Mouse (Mus musculus) liver, embryonic 11.5 days (tissue): ENCODE data around the gene Safb. TPM values are rescaled to one million over a fixed set of nuclear protein-coding genes. Genes with fewer than 3 reads are reported as not detected.

Experiments
- ATAC-seq: fragments of 200-750 bp; cut with Nextera tagmentation; replicated peaks from 2 replicates; pipeline ENCODE4 v1.8.0; 2017; ENCODE audit warnings: moderate number of reproducible peaks, mild to moderate bottlenecking, moderate TSS enrichment, moderate library complexity; ENCODE audit not compliant: low FRiP score
- DNase-seq: peaks from one replicate; pipeline ENCODE4 v3.0.0-alpha.2; 2017; ENCODE audit warnings: low spot score
- H3K27ac ChIP-seq: fragments of 300-500 bp; sonication (generic); 2 replicates; pipeline ENCODE4 v1.5.1; 2014; ENCODE audit warnings: mild to moderate bottlenecking, low read depth, low read length, control low read depth
- H3K27me3 ChIP-seq: fragments of 300-500 bp; sonication (generic); replicated peaks from 2 replicates; pipeline ENCODE4 v1.6.1; 2014; ENCODE audit warnings: low read length, mixed read lengths; ENCODE audit not compliant: control insufficient read depth, insufficient read depth
- H3K36me3 ChIP-seq: fragments of 300-500 bp; sonication (generic); 2 replicates; pipeline ENCODE4 v1.6.1; 2014; ENCODE audit warnings: mild to moderate bottlenecking, low read length, moderate library complexity, mixed read lengths; ENCODE audit not compliant: control insufficient read depth, insufficient read depth
- H3K4me1 ChIP-seq: fragments of 300-500 bp; sonication (generic); replicated peaks from 2 replicates; pipeline ENCODE4 v1.6.1; 2014; ENCODE audit warnings: low read length, mixed read lengths; ENCODE audit not compliant: control insufficient read depth, insufficient read depth
- H3K4me2 ChIP-seq: fragments of 300-500 bp; sonication (generic); 2 replicates; pipeline ENCODE4 v1.6.1; 2014; ENCODE audit warnings: mild to moderate bottlenecking, control low read depth, moderate library complexity
- H3K4me3 ChIP-seq: fragments of 300-500 bp; sonication (generic); 2 replicates; pipeline ENCODE4 v1.5.1; 2014; ENCODE audit warnings: low read depth, low read length, control low read depth
- H3K9ac ChIP-seq: fragments of 300-500 bp; sonication (generic); 2 replicates; pipeline ENCODE4 v1.6.1; 2014; ENCODE audit warnings: low read depth, low read length, control low read depth
- H3K9me3 ChIP-seq: fragments of 300-500 bp; sonication (generic); 2 replicates; pipeline ENCODE4 v1.6.1; 2016; ENCODE audit warnings: low read length, inconsistent platforms, mixed read lengths; ENCODE audit not compliant: control insufficient read depth
- WGBS: fragments of 180-500 bp; shearing (Covaris S2); extraction: QIAGEN DNeasy Blood & Tissue Kit; methylation state at CpG from one replicate; pipeline ENCODE4 v1.1.7; 2014; 5-methylcytosine and 5-hydroxymethylcytosine counted together
- polyA plus RNA-seq: library from polyadenylated mRNA; unstranded; fragments of >200 nt; fragmentation: Nextera tagmentation; extraction: Ambion mirVana; gene quantifications from 2 replicates; pipeline ENCODE4 v1.2.1, GENCODE M21; 2014

Gene Safb
- polyA plus RNA-seq, result 93.1 and 96.5 TPM in 2 replicates

DNA sequence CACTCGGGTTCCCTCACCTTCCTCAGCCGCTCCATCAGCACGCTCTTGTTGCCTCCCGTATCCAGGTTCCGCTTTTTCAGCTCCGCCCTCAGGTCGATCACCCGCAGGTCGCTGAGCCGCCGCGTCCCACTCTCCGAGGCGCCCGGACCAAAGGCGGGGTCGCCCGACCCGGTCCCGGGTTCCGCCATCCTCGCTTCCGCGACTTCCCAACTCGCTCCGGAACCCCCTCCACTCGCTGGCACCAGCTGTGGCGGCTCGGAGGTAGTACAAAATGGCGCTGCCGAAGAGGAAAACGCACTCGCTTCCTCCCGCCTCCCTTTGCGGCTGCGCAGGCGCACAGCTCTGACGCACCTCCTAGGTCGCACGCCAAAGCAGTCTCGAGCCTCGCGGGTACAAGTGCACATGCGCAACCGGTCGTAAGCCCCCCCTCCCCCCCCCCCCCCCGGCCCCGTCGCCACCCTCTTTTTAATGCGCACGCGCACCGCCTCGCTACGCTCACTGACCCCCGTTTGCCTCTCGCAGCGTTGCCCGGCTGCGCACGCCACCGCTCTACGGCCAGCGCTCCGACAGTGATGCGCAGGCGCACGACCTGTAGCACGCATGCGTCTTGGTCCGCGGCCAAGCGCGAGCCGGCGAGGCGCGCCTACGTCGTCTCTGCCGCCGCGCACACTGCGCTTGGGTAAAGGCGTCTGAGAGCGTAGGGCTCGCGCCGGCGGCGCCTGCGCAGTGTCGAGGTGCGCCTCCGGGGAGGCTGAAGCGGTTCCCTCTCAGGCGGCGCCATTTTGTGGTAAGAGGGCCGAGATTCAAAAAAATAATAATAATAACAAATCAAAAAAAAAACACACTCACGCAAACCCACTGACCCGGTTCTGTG lies at the start of gene Safb, which contains the start of gene Safb2:
TSS of gene Safb (plus strand) at position 569 of the 874 bp plus-strand sequence.
TSS of gene Safb2 (minus strand) at position 329 of the 874 bp plus-strand sequence.
- ATAC-seq (peak; percentile 94), DNase-seq (peak; percentile 97)
- under 1% methylated on average over 84 of the region's 101 CpGs for WGBS
- H3K9me3 ChIP-seq, result no peaks in the 10 kb centered on the region
- peaks cover 30% of the 10 kb centered on the region for H3K4me1 ChIP-seq
- H3K27me3 ChIP-seq, result no peaks in the 10 kb centered on the region
- H3K4me3 ChIP-seq, result peak within 1 kb of the TSS; percentile 86
- peak within 1 kb of the TSS; percentile 94 for H3K9ac ChIP-seq
- peak within 1 kb of the TSS; percentile 95 for H3K4me2 ChIP-seq
- H3K27ac ChIP-seq, result peak within 1 kb of the TSS; percentile 85
- peaks cover 53% of the 10 kb centered on the region for H3K36me3 ChIP-seq

DNA sequence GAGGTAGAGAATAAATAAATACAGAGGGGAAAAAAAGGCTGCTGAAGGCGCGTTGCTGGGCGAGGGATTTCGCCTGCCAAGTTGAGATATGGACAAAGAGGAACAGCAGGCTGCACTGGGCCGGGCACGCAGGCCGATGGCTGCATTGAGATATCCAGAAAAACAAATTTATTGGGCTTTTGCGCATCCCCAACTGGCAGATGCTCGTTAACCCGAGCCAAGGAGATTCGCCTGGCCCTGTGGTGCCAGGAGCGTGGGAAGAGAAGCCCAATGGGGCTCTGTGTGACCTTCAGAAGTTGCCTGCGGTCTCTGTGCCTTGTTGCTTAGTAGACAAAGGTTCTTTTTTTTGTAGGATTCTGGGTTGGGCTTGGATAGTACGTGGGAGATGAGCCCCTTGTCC lies 48.4 kb upstream of the Safb start:
- H3K4me1 ChIP-seq, result no peaks in the 10 kb centered on the region
- WGBS, result 66% methylated on average over 14 of the region's 14 CpGs
- ATAC-seq, result no peak
- DNase-seq, result peak; percentile 30
- H3K4me3 ChIP-seq, result no peak overlapping the region
- no peaks in the 10 kb centered on the region for H3K9me3 ChIP-seq
- no peak overlapping the region for H3K4me2 ChIP-seq
- H3K27ac ChIP-seq, result no peak overlapping the region
- H3K36me3 ChIP-seq, result no peaks in the 10 kb centered on the region
- no peaks in the 10 kb centered on the region; the same call in none of the 2 replicates for H3K27me3 ChIP-seq
- H3K9ac ChIP-seq, result no peak overlapping the region

DNA sequence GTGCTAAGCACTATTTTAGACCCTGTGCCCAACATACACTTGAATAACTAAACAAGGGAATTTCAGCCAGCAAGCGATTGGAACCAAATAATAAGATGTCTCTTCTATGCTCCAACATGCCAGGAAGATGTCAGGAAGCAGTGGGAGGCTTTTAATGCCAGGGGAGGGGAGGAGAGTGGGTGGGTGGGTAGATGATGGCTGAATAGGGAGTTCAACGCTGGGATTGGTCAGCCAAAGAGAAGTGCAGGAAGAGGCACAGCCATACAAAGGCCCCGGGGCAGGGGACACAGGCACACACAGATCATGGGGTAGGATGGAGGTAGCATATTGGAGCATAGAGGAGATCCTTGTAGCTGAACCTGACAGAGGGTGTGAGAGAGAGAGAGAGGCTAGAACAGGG lies 47.8 kb upstream of the Safb start:
- no peaks in the 10 kb centered on the region for H3K36me3 ChIP-seq
- H3K9me3 ChIP-seq, result no peaks in the 10 kb centered on the region
- DNase-seq (peak; percentile 24), ATAC-seq (no peak)
- no peaks in the 10 kb centered on the region for H3K4me1 ChIP-seq
- no peak overlapping the region for H3K4me2 ChIP-seq
- H3K4me3 ChIP-seq, result no peak overlapping the region
- 78% methylated on average over 3 of the region's 3 CpGs for WGBS
- H3K27me3 ChIP-seq, result no peaks in the 10 kb centered on the region; the same call in none of the 2 replicates
- no peak overlapping the region for H3K9ac ChIP-seq
- no peak overlapping the region for H3K27ac ChIP-seq

DNA sequence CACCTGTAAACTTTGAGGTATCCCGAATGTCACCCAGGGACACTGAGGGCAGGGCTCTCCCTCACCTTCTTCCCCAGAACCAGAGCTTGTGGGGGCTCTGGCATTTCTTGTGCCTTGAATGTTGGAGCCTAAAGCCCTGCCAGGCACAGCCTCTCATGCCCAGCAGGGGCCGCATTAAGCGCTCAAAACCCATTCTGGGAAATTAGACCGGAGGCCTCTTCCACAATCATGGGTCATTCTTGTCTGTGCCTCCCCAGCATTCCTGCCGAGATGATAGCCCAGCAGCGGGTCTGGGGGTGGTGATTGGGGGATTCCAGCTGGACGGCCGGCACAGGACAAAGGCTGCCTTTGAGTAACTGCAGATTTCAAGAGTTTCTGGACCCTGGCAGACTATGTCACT lies 46.7 kb upstream of the Safb start:
- Histone ChIP-seq H3K9me3 (no peaks in the 10 kb centered on the region), H3K36me3 (no peaks in the 10 kb centered on the region), H3K4me1 (no peaks in the 10 kb centered on the region), H3K4me2 (no peak overlapping the region), H3K4me3 (no peak overlapping the region), H3K27ac (no peak overlapping the region), H3K27me3 (no peaks in the 10 kb centered on the region; the same call in none of the 2 replicates), H3K9ac (no peak overlapping the region)
- peak; percentile 31 for DNase-seq
- WGBS, result 48% methylated on average over 8 of the region's 8 CpGs
- no peak for ATAC-seq

DNA sequence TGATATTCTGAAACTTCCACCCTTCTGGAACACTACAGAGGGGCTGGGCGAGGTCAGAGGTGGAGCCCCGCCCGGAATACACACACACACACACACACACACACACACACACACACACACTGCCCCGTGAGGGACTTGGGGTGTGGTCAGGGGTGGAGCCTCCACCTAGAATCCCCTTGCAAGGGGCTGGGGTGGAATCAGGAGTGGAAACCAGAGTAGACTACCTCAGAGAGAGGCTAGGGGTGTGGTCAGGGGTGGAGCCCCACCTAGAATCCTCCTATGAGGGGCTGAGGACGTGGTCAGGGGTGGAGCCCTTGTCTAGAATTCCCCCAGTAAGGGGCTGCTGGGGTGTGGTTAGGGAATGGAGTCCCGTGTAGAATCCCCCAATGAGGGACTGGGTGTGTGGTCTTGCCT lies 44.1 kb upstream of the Safb start:
- peak; percentile 33 for DNase-seq
- Histone ChIP-seq H3K4me3 (no peak overlapping the region), H3K27me3 (no peaks in the 10 kb centered on the region; the same call in 1 of the 2 replicates), H3K9me3 (no peaks in the 10 kb centered on the region), H3K4me2 (no peak overlapping the region), H3K4me1 (no peaks in the 10 kb centered on the region), H3K9ac (no peak overlapping the region), H3K27ac (no peak overlapping the region), H3K36me3 (no peaks in the 10 kb centered on the region)
- ATAC-seq, result peak; percentile 56
- WGBS, result 33% methylated on average over 6 of the region's 6 CpGs

DNA sequence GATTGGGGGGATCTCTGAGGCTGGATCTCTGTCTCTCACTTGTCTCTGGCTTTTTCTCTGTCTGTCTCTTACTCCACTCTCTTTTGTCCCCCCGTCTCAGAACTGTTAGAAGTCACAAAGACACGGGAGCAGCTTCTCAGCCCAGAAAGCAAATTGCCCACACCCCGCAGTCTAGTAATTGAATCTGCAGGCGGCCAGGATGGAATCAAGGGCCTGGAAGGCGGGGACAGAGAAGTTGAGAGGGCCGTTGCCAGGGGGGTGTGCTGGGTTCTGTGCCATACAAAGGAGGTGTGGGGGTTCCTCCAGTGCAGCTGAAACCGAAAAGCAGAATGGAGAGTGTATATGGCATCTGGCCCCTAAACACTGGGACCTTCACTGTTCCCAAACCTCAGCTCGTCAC lies 41.9 kb upstream of the Safb start:
- no peak overlapping the region for H3K4me3 ChIP-seq
- no peak overlapping the region for H3K4me2 ChIP-seq
- H3K9me3 ChIP-seq, result no peaks in the 10 kb centered on the region
- no peaks in the 10 kb centered on the region for H3K4me1 ChIP-seq
- DNase-seq, result peak; percentile 22
- H3K27me3 ChIP-seq, result no peaks in the 10 kb centered on the region; the same call in 1 of the 2 replicates
- 56% methylated on average over 8 of the region's 8 CpGs for WGBS
- H3K36me3 ChIP-seq, result no peaks in the 10 kb centered on the region
- ATAC-seq, result no peak
- H3K27ac ChIP-seq, result no peak overlapping the region
- H3K9ac ChIP-seq, result no peak overlapping the region

DNA sequence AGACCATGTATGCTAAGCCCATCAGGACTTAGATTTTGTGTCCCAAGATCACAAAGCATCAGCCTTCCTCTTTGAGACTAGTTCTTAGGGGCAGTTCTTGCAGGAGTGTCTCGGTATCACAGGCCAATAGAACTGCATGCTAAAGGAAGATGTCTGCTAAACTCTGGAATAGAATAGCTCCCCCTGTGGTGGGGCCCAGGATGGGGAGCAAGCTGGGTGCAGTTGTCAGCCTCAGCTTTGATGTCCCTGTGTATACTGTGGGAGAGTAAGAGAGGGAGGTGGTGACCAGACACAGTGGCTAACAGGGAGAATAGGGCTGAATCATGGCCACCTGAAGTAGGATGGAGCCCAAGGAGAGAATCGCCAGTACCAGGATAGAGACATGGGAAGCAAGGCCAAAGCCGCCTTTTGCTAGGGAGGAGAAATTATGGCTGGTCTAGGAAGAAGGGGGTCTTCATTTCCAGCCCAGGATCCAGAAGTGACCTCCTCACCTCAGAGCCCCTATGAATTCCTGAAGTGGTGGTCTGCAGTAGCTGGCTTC lies 40.9 kb upstream of the Safb start:
- H3K36me3 ChIP-seq, result no peaks in the 10 kb centered on the region
- H3K4me1 ChIP-seq, result no peaks in the 10 kb centered on the region
- 71% methylated on average over 3 of the region's 3 CpGs for WGBS
- H3K4me2 ChIP-seq, result no peak overlapping the region
- no peaks in the 10 kb centered on the region for H3K9me3 ChIP-seq
- no peak overlapping the region for H3K27ac ChIP-seq
- H3K27me3 ChIP-seq, result no peaks in the 10 kb centered on the region; the same call in 1 of the 2 replicates
- H3K9ac ChIP-seq, result no peak overlapping the region
- H3K4me3 ChIP-seq, result no peak overlapping the region
- ATAC-seq (no peak), DNase-seq (peak; percentile 12)

DNA sequence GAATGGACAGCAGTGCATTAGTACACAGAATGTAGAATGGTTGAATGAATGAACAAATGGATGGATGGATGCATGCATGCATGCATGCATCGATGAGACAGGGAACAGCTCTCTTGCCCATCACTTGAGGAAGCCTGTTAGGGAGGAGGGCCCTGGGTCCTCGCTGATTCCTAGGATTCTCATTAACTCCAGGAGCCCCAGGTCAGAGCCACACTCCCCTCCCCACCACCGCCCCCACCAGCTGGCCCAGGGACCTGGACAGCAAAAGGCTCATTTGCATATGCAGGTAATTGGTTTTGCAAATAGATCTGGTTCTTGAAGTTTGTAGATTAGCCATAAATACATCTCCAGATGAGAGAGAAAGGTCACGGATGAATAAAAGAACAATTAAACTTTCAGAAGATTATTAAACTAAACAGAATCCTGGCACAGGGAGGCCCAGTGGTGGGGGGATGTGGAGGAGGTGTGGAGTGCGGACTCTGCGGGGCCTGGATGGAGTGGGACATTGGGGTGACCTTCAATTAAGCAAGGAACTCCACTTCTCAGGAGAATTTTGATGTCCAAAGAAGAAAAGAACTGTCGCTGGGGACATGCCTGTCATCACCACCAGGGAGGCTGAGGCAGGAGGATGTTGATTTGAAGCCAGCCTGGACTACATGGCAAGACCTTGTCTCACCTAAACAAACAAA lies 39.8 kb upstream of the Safb start:
- DNase-seq, result peak; percentile 26
- Histone ChIP-seq H3K9ac (no peak overlapping the region), H3K27ac (no peak overlapping the region), H3K4me3 (no peak overlapping the region), H3K4me1 (no peaks in the 10 kb centered on the region), H3K27me3 (no peaks in the 10 kb centered on the region), H3K4me2 (no peak overlapping the region), H3K36me3 (no peaks in the 10 kb centered on the region), H3K9me3 (no peaks in the 10 kb centered on the region)
- no peak for ATAC-seq
- 67% methylated on average over 7 of the region's 7 CpGs for WGBS
